Mouse (Mus musculus): ENCODE data around the gene Fuz. TPM values are rescaled to one million over a fixed set of nuclear protein-coding genes. Genes with fewer than 3 reads are reported as not detected.

Fuz gene
- total RNA-seq (2021), result 10 to 100 TPM; 17.9 to 19.4 TPM
- long read RNA-seq, partial matches to known transcripts, result 1 of 10 reads
- long read RNA-seq, other reads (novel, unspliced or antisense), result 4 of 10 reads

DNA sequence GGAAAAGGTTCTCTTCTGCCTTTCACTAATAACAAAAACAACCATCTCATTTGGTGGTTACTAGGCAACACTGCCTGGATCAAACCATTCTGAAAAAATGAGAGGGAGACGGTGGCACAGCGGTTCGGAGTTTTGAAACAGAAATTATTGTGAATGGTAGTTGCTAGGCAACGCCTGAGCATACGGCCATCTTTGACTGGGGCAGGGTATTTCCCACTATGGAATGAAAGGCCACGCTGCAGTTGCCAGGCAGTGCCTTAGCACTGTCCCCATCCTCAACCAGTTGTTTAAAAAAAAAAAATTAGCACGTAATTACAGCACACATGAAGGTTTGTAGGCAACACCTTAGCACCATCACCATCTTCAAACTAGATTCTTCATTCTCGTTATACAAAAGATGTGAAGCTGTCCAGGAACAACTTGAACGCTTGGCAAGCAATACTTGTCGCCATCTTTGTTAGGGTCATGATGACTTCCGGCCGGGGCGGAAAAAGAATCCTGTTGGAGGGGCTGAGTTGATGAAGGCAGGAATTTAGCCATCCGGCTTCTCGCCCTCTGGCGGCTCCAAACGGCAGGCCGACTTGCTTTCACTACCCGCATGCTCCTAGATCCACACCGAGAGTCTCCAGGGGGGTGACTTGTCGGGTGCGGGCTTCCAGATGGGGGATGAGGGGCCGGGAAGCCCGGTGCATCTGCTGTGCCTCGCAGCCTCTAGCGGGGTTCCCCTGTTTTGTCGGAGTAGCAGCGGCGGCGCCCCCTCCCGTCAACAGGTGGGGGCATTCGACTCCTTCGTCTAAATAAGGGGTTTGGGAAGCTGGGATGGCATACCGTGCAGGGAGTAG, at the start of gene Fuz:
TSS of gene Fuz (plus strand) at position 487 of the 842 bp plus-strand sequence.
- DNase-seq (ENCODE audit: low spot score in 2 of 2), result peak; percentile 92 to 93

DNA sequence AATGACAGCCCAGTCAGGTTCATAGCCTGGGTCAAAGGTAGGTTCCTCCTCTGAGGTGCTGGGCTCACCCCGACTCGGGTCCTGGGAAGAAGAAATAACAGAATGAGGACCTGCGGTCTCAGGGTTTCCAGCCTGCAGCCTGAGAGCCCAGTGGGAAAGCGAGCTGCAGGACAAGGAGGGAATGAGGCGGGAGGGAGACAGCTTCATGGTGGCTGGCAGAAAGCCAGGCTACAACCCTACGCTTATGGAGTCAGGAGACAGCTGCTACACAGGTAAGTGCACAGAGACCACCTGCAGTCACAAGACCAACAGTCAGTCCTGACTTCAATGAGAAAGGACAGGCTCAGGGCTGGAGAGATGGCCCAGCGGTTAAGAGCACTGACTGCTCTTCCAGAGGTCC, 49.1 kb upstream of the Fuz start:
- no peak for DNase-seq (ENCODE audit: low spot score in 2 of 2)

GRCm38 (mm10) chr7:44847772-44848171, 48.1 kb upstream of the Fuz start:
- no peak for DNase-seq (ENCODE audit: low spot score in 2 of 2)

DNA sequence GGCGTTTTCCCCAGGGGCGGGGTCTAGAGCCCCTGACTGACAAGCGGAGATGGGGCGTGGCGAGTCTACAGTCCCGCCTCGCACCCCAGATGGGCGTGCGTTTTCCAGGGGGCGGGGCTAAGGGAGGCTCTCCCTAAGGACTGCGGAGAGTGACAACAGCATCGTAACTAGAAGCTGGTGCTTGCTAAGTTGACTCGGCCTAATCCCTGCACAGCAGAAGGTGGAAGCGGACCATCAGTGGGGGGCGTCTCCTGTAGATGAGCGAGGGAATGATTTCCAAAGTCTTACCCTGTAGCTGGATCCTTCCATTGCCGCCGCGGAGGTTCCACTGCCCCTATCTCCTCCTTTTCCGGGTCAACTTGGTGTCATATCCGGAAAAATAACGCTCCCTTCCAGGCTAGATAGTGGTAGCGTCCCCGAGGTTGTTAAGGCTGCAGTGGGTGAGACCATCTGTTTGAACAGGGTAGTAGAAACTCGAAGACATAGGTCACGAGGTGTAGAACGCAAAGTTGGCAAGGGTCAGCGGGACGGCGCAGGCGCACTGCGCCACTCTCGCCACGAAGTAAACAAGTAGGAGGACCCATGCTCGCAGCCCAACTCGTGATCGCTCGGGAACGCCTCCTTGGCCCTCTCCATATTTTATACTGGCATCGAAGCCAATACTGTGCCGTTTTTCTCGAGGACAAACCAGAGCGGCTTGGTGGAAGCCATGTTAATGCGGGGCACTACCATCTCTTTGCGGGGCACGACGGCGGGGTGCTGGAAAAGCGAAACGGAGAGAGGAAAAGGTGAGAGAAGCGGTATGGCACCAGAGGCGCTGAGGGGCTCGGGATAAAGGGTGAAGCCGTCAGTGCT, 47.1 kb upstream of the Fuz start, which contains the start of the genes Akt1s1 and Tbc1d17:
TSS of gene Akt1s1 (plus strand) at position 431 of the 855 bp plus-strand sequence.
TSS of gene Tbc1d17 (minus strand) at position 519 of the 855 bp plus-strand sequence.
- peak; percentile 99 to 100 for DNase-seq (ENCODE audit: low spot score in 2 of 2)

DNA sequence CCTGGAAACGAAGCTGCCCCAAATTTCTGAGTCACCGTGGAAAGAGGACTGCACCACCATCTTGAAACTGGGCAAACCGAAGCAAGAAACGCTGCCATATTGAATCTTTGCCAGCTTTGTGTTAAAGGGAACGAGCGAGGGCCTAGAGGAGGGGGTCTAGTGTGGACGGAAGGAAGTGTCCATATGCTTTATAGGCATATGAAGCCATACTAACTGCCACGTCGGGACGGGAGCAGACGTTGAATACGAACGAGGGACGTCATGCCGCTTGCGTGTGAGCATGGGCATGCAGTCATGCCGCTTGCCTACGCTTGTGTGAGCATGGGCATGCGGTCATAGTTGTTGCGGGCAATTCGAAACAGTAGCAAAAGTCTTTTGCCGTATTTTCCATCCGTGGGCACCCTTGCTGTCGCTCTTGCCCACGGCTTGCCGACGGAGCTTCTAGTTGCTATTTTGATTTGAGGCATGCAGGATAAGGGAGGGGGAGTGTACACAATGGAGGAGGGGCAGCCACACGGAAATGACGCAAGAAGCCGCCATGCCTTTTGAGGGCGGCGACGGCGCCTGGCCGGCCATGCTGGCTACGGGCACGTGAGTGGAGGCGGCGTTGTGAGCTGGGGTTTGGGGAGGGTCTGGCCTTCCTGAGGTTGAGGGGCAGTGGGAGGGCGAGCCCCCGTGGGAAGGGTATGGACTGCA, 46.3 kb upstream of the Fuz start:
- peak; percentile 89 to 90 for DNase-seq (ENCODE audit: low spot score in 2 of 2)

DNA sequence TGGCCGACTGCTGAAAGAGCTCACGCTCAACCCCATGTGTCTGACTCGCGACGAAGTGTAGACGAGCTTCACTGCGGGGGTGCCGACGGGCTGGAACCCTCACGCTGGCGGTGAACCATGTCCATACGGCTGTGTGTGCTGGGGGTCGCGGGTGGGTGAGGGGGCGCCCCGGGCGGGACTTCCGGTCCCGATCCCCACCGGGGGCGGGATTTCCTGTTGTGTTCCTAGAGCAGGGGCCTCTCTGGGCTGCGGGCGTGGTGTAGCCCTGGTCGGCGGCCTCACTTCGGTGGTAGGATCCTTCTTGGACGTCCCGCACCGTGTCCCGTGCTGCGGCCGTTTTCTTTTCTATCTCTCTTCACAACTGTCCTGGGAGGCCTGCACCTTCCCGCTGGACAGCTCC, 45.7 kb upstream of the Fuz start:
- peak; percentile 69 to 80 for DNase-seq (ENCODE audit: low spot score in 2 of 2)

- no peak for DNase-seq (ENCODE audit: low spot score in 2 of 2)
Measured at GRCm38 (mm10) chr7:44850789-44851624, 44.9 kb upstream of the Fuz start.

DNA sequence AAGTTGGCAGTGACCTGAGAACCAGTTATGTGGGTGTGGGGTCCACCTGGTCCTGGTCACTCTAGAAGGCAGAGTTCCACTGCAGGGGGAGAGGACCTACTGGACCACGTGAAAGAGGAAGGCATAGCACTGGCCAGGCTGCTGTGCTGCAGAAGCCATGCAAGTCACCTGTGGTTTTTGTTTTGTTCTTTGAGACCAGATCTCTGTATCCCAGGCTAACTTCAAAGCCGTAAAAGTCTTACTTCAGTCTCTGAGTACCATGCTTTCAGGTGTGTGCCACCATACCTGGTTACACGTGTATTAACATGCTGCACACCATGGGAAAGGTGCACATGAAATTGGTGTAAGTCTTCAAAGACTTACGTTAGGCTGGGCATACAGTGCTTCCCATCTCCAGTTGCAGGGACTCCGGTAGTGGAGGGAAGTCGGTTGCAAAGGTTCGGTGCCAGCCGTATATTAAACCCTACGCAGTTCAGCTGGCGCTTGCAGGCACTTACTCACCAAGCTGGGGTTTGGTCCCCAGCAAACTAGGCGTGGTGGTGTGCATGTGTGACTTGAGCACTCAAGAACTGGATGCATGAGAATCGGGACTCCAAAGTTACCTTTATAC, 44.1 kb upstream of the Fuz start:
- no peak for DNase-seq (ENCODE audit: low spot score in 2 of 2)

DNA sequence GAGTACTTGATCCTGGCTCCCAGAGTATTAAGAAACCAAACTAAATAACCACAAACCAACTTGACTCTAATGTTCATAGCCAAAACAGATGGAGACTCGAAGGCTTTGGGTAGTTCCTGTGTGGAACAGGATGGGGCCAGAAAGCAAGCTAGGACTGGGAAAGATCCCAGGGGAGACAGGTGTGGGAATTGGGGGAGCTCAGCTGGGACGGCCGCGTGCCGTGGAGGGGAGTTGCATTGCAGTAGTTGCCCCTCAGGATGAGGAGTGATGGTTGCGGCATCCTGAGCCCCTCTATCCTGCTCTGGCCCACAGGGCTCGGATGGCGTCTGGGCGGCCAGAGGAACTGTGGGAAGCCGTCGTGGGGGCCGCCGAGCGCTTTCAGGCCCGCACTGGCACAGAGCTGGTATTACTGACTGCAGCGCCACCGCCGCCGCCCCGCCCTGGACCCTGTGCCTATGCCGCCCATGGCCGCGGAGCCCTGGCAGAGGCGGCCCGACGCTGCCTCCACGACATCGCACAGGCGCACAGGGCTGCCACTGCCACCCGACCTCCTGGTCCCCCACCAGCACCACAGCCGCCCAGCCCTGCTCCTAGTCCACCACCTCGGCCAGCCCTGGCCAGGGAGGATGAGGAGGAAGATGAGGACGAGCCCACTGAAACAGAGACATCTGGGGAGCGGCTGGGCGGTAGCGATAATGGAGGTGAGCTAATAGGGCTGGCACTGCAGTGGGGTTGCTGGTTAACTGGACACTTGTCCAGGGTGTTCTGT, 43.4 kb upstream of the Fuz start:
- no peak for DNase-seq (ENCODE audit: low spot score in 2 of 2)

GRCm38 (mm10) chr7:44853065-44853464, 42.8 kb upstream of the Fuz start:
- DNase-seq (ENCODE audit: low spot score in 2 of 2), result no peak

- no peak for DNase-seq (ENCODE audit: low spot score in 2 of 2)
Measured at GRCm38 (mm10) chr7:44853596-44854355, 42.1 kb upstream of the Fuz start.

GRCm38 (mm10) chr7:44854356-44855031, 41.4 kb upstream of the Fuz start:
- peak; percentile 73 to 80 for DNase-seq (ENCODE audit: low spot score in 2 of 2)

DNA sequence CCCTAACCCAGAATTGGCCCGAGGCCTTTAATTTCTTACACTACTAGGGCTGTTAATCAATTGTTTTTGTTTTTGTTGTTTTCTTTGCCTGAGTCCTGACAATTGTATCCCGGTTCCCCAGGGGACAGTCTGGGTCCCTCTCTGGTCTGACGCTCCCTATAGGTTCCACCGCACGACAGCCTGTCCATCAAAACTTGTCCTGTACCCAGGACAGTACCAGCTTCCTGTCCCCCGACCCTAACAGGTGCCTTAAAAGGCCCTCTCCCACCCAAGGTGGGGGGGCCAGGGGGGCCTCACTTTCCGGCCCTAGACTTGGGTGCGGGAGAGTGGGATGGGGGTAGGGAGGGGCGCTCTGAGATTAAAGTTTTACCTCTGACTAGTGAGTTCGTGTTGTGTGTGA, 40.8 kb upstream of the Fuz start:
- DNase-seq (ENCODE audit: low spot score in 2 of 2), result no peak

DNA sequence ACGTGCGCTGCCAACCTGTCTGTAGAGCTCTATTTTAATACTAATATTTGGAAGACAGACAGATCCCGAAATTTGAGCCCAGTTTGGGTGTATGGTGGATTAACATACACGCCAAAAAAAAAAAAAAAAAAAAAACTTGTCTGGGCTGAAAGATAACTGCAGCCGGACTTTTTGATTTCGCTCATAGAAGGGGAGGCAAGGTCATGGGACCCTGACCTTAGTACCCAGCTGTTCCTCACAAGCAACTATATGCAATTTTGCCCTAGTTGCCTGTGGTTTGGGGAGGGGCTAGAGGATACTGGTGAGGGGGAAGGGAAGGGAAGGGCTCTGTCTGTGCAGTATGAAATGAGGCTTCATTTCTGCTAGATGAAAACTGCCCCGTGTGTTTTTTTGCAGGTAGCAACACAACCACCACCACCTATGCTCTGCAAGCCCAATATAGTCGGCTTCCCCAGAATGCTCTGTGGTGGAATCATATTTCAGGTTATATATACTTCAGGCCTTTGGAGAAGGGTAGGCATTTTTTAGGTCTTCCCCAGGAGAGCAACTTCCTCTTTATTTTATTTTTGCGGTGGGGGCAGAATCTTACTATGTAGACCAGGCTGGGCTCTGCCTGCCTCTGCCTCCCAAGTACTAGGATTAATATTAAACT, 39.5 kb upstream of the Fuz start:
- no peak for DNase-seq (ENCODE audit: low spot score in 2 of 2)

DNA sequence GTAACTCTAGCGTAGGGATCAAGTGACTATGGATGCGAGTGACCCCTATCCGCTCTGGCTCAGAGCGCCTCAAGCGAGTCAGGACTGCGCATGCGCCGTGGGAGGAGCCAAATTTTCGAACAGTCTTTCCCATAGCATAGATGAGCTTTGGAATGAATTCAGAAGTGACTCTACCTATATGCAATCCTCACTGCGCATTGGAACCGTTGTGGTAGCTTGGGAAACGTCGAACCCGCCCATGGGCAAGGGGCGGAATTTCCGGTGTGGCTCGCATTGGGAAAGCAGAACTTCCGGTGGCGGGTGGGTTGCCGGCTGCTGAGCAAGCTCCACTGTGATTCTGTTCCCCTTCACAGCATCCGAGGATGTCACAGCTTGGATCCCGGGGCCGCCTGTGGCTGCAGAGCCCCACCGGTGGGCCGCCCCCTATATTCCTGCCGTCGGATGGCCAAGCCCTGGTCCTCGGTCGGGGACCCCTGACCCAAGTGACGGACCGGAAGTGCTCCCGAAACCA, 38.8 kb upstream of the Fuz start, which contains the start of gene Pnkp:
TSS of gene Pnkp (plus strand) at position 98 of the 511 bp plus-strand sequence.
- DNase-seq (ENCODE audit: low spot score in 2 of 2), result peak; percentile 87 to 90

- no peak for DNase-seq (ENCODE audit: low spot score in 2 of 2)
Measured at GRCm38 (mm10) chr7:44857905-44858304, 38.0 kb upstream of the Fuz start.

GRCm38 (mm10) chr7:44859896-44860295, 36.0 kb upstream of the Fuz start:
- DNase-seq (ENCODE audit: low spot score in 2 of 2), result no peak

Data from layer of hippocampus, postnatal 10 days (tissue).